Mouse (Mus musculus) kidney, adult 2 months (tissue): Measurements from ENCODE around the gene Lzts2.

Source experiments
- CTCF ChIP-seq: fragments of 200-500 bp; conservative IDR thresholded peaks from 2 replicates; pipeline ENCODE4 v1.5.1; 2011; ENCODE audit warnings: low read depth, mild to moderate bottlenecking, control low read depth, low read length, moderate library complexity, mixed read lengths; ENCODE audit not compliant: insufficient read depth, insufficient read length
- POLR2A ChIP-seq: fragments of 200-500 bp; IDR thresholded peaks from one replicate; pipeline ENCODE4 v1.6.1; 2011; ENCODE audit warnings: low read depth, low read length, control low read depth

- no peak for TF ChIP-seq CTCF
- TF ChIP-seq POLR2A, result no peak
Observed at GRCm38 (mm10) chr19:45016341-45017215, 2.4 kb downstream of the Lzts2 start.
